Mouse (Mus musculus) heart, adult 2 months (tissue): ENCODE results near the gene Apool.

Experiments
- CTCF ChIP-seq: fragments of 200-600 bp; IDR thresholded peaks from 2 replicates; pipeline ENCODE4 v1.8.1; 2022; ENCODE audit warnings: antibody characterized with exemption, mild to moderate bottlenecking, moderate library complexity
- POLR2A ChIP-seq: fragments of 200-500 bp; IDR thresholded peaks from 2 replicates; pipeline ENCODE4 v1.6.1; 2011; ENCODE audit warnings: mild to moderate bottlenecking, low read depth, low read length, control low read depth; ENCODE audit not compliant: insufficient read depth

DNA sequence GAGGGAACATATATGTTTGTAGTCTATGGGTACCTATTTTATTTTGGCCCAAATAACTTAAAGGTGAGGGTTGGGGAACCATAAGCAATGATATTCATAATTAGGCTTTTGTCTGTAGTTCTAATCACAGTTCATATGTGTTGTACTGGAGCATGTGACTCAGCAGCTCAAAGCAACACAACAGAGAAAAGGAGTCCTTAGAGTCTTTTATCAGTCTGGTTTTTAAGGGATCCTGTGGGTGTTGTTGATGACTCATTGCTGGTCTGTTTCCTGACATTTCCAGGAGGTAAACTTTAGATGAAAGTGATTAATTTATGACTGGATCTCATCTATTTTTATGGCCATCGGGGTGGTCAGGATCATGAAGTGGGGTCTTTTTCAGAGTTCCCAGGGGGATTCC is 37.6 kb upstream of the Apool start:
- no peak for TF ChIP-seq CTCF
- TF ChIP-seq POLR2A: no peak
